Mouse (Mus musculus): ENCODE data around the gene Fbxl16. TPM values are rescaled to one million over a fixed set of nuclear protein-coding genes. Genes with fewer than 3 reads are reported as not detected.

Gene Fbxl16
- polyA plus RNA-seq, 1 experiment from 2014 or later: 35.3 TPM

GRCm38 (mm10) chr17:25837076-25837410, 28.2 kb downstream of the Fbxl16 start, which contains the start of gene Rhbdl1:
Rhbdl1 (minus strand) TSS chr17:25837295.
- H3K4me1 ChIP-seq: peaks cover 54% of the 10 kb centered on the region
- under 1% methylated on average over 29 of the region's 29 CpGs for WGBS
- H3K36me3 ChIP-seq: peaks cover 33% of the 10 kb centered on the region
- H3K9ac ChIP-seq (replicated peaks): peak within 1 kb of the TSS; percentile 75
- H3K4me3 ChIP-seq: peak within 1 kb of the TSS; percentile 51
- peak within 1 kb of the TSS; percentile 80 for H3K27ac ChIP-seq (replicated peaks)
- H3K4me2 ChIP-seq (replicated peaks): peak within 1 kb of the TSS; percentile 81
- H3K27me3 ChIP-seq: no peaks in the 10 kb centered on the region
- no peaks in the 10 kb centered on the region for H3K9me3 ChIP-seq
- peak; percentile 29 for ATAC-seq (replicated peaks)

GRCm38 (mm10) chr17:25837533-25837932, 28.6 kb downstream of the Fbxl16 start:
- ATAC-seq (replicated peaks): no peak
- peak overlapping the region; percentile 75; the same call in 1 of the 2 replicates for H3K9ac ChIP-seq (replicated peaks)
- peak overlapping the region; percentile 80 for H3K27ac ChIP-seq (replicated peaks)
- no peaks in the 10 kb centered on the region for H3K27me3 ChIP-seq
- peak overlapping the region; percentile 51; the same call in 1 of the 2 replicates for H3K4me3 ChIP-seq
- 12% methylated on average over 3 of the region's 3 CpGs for WGBS
- peaks cover 52% of the 10 kb centered on the region for H3K4me1 ChIP-seq
- H3K36me3 ChIP-seq: peaks cover 34% of the 10 kb centered on the region
- H3K4me2 ChIP-seq (replicated peaks): peak overlapping the region; percentile 81; the same call in 1 of the 2 replicates
- no peaks in the 10 kb centered on the region for H3K9me3 ChIP-seq

GRCm38 (mm10) chr17:25838904-25839303, 30.0 kb downstream of the Fbxl16 start:
- WGBS: 88% methylated on average over 4 of the region's 4 CpGs
- Histone ChIP-seq H3K9ac (replicated peaks) (no peak overlapping the region), H3K4me1 (peaks cover 56% of the 10 kb centered on the region), H3K9me3 (no peaks in the 10 kb centered on the region), H3K36me3 (peaks cover 34% of the 10 kb centered on the region), H3K4me3 (no peak overlapping the region), H3K27me3 (no peaks in the 10 kb centered on the region), H3K4me2 (replicated peaks) (no peak overlapping the region), H3K27ac (replicated peaks) (no peak overlapping the region)
- ATAC-seq (replicated peaks): no peak

GRCm38 (mm10) chr17:25839455-25840235, 30.8 kb downstream of the Fbxl16 start:
- 87% methylated on average over 14 of the region's 14 CpGs for WGBS
- Histone ChIP-seq H3K9ac (replicated peaks) (no peak overlapping the region), H3K27me3 (no peaks in the 10 kb centered on the region), H3K4me1 (peaks cover 51% of the 10 kb centered on the region), H3K4me3 (no peak overlapping the region), H3K27ac (replicated peaks) (no peak overlapping the region), H3K4me2 (replicated peaks) (no peak overlapping the region), H3K36me3 (peaks cover 34% of the 10 kb centered on the region), H3K9me3 (no peaks in the 10 kb centered on the region)
- ATAC-seq (replicated peaks): no peak

- Histone ChIP-seq H3K9ac (replicated peaks) (no peak overlapping the region), H3K36me3 (peaks cover 34% of the 10 kb centered on the region), H3K4me1 (peaks cover 48% of the 10 kb centered on the region), H3K4me3 (no peak overlapping the region), H3K9me3 (no peaks in the 10 kb centered on the region), H3K4me2 (replicated peaks) (no peak overlapping the region), H3K27me3 (no peaks in the 10 kb centered on the region), H3K27ac (replicated peaks) (no peak overlapping the region)
- 98% methylated on average over 6 of the region's 6 CpGs for WGBS
- no peak for ATAC-seq (replicated peaks)
Observed at GRCm38 (mm10) chr17:25840519-25840918, 31.6 kb downstream of the Fbxl16 start.

GRCm38 (mm10) chr17:25841117-25841880, 32.4 kb downstream of the Fbxl16 start, which contains the start of gene Gm20683:
Gm20683 (minus strand) TSS chr17:25841763.
- no peak for ATAC-seq (replicated peaks)
- Histone ChIP-seq H3K36me3 (peaks cover 34% of the 10 kb centered on the region), H3K27me3 (no peaks in the 10 kb centered on the region), H3K4me2 (replicated peaks) (no peak within 1 kb of the TSS), H3K4me1 (peaks cover 40% of the 10 kb centered on the region), H3K9me3 (no peaks in the 10 kb centered on the region), H3K9ac (replicated peaks) (no peak within 1 kb of the TSS), H3K27ac (replicated peaks) (no peak within 1 kb of the TSS), H3K4me3 (no peak within 1 kb of the TSS)
- 94% methylated on average over 22 of the region's 22 CpGs for WGBS

GRCm38 (mm10) chr17:25842509-25842908, 33.6 kb downstream of the Fbxl16 start:
- Histone ChIP-seq H3K9ac (replicated peaks) (no peak overlapping the region), H3K36me3 (peaks cover 34% of the 10 kb centered on the region), H3K27ac (replicated peaks) (no peak overlapping the region), H3K4me2 (replicated peaks) (no peak overlapping the region), H3K4me1 (peaks cover 28% of the 10 kb centered on the region), H3K4me3 (no peak overlapping the region), H3K9me3 (no peaks in the 10 kb centered on the region), H3K27me3 (no peaks in the 10 kb centered on the region)
- WGBS: 78% methylated on average over 3 of the region's 3 CpGs
- ATAC-seq (replicated peaks): no peak

GRCm38 (mm10) chr17:25843122-25843521, 34.2 kb downstream of the Fbxl16 start:
- H3K4me3 ChIP-seq: peak overlapping the region; percentile 84
- 96% methylated on average over 4 of the region's 4 CpGs for WGBS
- peak overlapping the region; percentile 93 for H3K4me2 ChIP-seq (replicated peaks)
- ATAC-seq (replicated peaks): no peak
- peaks cover 34% of the 10 kb centered on the region for H3K36me3 ChIP-seq
- no peak overlapping the region for H3K27ac ChIP-seq (replicated peaks)
- no peaks in the 10 kb centered on the region for H3K9me3 ChIP-seq
- H3K27me3 ChIP-seq: no peaks in the 10 kb centered on the region
- H3K4me1 ChIP-seq: peaks cover 22% of the 10 kb centered on the region
- peak overlapping the region; percentile 78 for H3K9ac ChIP-seq (replicated peaks)

- peaks cover 19% of the 10 kb centered on the region for H3K4me1 ChIP-seq
- peak overlapping the region; percentile 73 for H3K27ac ChIP-seq (replicated peaks)
- ATAC-seq (replicated peaks): peak; percentile 33
- H3K9ac ChIP-seq (replicated peaks): peak overlapping the region; percentile 78
- H3K27me3 ChIP-seq: no peaks in the 10 kb centered on the region
- H3K4me2 ChIP-seq (replicated peaks): peak overlapping the region; percentile 93
- 3% methylated on average over 38 of the region's 38 CpGs for WGBS
- H3K36me3 ChIP-seq: peaks cover 33% of the 10 kb centered on the region
- H3K9me3 ChIP-seq: no peaks in the 10 kb centered on the region
- H3K4me3 ChIP-seq: peak overlapping the region; percentile 84
Observed at GRCm38 (mm10) chr17:25843636-25844395, 34.9 kb downstream of the Fbxl16 start.

GRCm38 (mm10) chr17:25844396-25844901, 35.6 kb downstream of the Fbxl16 start, which contains the start of gene Rhot2:
Rhot2 (minus strand) TSS chr17:25844851.
- Histone ChIP-seq H3K4me2 (replicated peaks) (peak within 1 kb of the TSS; percentile 93), H3K27me3 (no peaks in the 10 kb centered on the region), H3K27ac (replicated peaks) (peak within 1 kb of the TSS; percentile 73), H3K4me1 (peaks cover 19% of the 10 kb centered on the region), H3K36me3 (peaks cover 26% of the 10 kb centered on the region), H3K9me3 (no peaks in the 10 kb centered on the region), H3K9ac (replicated peaks) (peak within 1 kb of the TSS; percentile 78), H3K4me3 (peak within 1 kb of the TSS; percentile 84)
- under 1% methylated on average over 21 of the region's 21 CpGs for WGBS
- ATAC-seq (replicated peaks): peak; percentile 96

- no peaks in the 10 kb centered on the region for H3K27me3 ChIP-seq
- no peaks in the 10 kb centered on the region for H3K9me3 ChIP-seq
- H3K27ac ChIP-seq (replicated peaks): no peak overlapping the region
- peak overlapping the region; percentile 63 for H3K4me2 ChIP-seq (replicated peaks)
- H3K4me3 ChIP-seq: no peak overlapping the region
- no peak for ATAC-seq (replicated peaks)
- H3K36me3 ChIP-seq: no peaks in the 10 kb centered on the region
- H3K4me1 ChIP-seq: peaks cover 25% of the 10 kb centered on the region
- H3K9ac ChIP-seq (replicated peaks): peak overlapping the region; percentile 95
- 93% methylated on average over 6 of the region's 6 CpGs for WGBS
Observed at GRCm38 (mm10) chr17:25860229-25860628, 51.3 kb downstream of the Fbxl16 start.

All from forebrain, embryonic 15.5 days (tissue).